Mouse (Mus musculus): ENCODE measurements around the gene Phgdh.
A peak's percentile ranks its signal among the peaks of the same experiment; 100 is the strongest.

The Phgdh gene

DNA sequence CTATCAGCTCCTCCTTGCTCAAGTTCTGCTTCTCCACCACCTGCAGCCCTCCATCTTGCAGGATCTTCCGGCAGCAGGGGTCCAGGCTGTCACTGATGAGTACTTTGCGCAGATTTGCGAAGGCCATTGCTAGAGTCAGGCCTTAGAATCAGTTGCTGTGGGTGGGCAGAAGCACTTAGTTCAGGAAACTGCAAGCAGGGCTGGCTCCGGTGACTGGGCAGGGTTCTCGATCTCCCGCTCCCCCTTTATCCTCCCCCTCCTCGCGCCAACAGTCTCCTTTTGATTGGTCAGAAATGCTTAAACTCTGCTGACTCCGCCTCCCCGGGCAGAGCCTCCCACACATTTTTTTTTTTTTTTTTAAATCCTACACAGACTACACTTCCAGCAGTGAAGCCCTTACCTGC, at the start of gene Phgdh:
Phgdh (minus strand) TSS at position 285 of the 404 bp plus-strand sequence.
- DNase-seq (ENCODE audit: low spot score), result peak; percentile 74

DNA sequence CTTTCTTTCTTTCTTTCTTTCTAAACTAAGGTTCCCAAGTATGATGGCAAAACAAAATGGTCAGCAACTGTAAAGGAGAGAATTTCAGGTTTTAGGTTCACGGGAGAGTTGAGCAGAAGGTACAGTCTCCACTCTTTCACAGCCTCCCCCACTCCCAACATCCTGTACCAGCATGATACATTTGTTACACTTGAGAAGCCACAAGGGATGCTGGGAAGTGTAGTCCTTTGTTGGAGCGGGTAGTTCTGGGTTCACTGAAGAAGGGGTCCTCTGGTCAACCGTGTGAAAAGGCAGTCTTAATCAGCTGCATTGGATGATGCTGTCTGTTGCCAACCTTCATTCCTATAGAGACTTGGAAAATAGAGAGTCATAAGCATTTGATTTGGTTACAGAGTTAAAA, 49.5 kb upstream of the Phgdh start:
- DNase-seq (ENCODE audit: low spot score), result no peak

DNA sequence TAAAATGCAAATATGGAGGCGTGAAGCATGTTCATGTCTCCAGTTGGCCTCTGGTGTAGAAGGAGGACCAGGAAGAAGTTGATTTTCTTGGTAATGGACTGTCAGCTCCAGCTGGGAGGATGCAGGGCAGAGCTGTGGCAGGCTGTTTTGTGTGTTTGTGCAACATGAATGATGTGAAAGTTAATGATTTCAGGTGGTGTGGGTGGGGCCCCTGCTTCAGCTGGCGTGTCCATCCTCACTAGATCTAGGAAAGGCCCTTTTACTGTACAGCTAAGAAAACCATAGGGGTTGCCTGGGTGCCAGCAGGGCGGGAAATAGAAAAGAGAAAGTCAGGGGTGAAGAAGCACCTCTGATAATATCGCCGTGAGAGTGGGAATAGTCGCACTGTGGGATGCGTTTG, 48.0 kb upstream of the Phgdh start:
- DNase-seq (ENCODE audit: low spot score), result no peak

DNA sequence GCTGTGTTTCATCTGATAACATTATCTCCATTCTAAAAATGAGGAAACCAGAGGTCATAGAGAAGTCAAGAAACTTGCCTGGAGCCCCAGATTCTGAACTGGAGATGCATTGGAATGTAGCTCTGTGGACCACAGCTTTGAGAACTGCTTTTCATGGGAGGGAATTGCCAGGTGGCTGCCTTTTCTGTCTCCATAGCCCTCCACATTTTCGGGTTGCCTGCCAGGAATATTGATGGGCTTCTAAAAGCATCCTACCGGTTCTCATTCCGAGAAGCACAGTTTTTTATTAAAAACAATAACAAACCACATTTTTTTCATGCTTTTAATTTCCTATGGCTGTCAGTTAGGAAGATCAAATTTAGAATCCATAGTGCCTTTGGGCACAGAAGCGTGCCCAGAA, 47.3 kb upstream of the Phgdh start:
- no peak for DNase-seq (ENCODE audit: low spot score)

DNA sequence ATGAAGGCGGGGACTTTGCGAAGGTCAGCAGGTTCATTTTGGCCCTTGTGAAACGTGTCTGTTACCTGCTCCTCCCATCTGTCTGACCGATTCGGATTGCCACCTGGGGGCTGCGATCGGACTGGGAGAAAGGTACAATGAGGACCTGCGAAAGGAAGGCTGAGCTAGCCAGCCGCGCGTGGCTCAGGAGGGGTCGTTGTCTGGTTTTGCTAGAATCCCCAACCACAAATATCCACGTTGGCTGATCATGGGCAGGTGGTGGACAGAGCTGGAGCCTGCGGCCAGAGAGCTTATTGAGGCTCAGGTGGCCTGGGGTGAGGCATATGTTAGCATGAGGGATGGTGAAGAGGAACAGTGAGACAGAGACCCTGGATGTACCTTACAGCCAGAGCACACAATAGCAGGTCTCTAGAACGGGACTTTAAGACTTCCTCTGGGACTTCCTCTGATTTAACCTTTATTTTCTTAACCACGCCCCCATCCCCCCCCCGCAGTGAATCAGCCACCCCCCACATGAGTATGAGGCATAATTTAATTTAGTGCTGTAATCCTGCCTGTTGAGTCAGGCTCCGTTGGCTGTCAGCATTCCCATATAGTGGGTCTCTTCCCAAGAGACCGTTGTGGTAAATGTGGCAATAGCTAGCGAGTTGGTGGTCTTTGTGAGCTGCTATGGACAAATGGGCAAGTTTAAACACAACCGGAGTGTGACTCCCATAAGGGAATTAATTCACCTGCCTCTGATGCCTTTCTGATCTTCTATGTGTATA, 43.4 kb upstream of the Phgdh start:
- no peak for DNase-seq (ENCODE audit: low spot score)

DNA sequence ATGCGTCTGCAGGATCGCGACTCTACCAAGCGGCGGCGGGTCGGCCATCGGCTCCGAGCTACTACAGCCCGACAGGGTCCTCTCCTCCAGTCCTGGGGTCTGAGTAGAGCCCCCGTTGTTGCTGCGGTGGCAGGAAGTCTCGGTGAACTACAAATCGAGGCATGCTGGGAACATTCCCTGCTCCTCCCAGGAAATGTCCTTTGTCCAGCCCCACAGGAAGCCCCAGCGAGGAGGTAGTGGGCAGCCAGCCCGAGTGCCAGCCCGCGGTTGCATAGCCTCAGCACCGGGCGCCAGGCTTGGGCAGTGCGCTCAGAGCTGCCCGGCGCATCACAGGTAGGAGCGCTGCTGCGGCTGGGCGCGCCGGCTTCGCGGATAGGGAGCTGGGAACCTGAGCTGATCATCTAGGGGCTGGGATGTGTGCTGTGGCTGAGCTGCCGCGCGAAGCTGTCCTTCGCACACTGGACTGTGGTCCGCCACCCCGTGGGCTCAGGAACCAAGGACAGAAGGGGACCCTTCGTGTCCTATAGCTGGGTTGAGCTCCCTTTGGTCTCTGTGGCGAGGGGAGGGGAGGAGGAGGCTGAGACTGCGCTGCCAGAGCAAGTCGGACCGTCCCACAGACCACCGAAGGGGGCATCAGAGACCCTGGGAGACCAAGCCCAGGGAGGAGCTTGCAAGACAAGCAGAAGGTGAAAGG, 42.6 kb upstream of the Phgdh start, which contains the start of gene Zfp697:
Zfp697 (plus strand) TSS at position 216 of the 694 bp plus-strand sequence.
- peak; percentile 75 for DNase-seq (ENCODE audit: low spot score)

DNA sequence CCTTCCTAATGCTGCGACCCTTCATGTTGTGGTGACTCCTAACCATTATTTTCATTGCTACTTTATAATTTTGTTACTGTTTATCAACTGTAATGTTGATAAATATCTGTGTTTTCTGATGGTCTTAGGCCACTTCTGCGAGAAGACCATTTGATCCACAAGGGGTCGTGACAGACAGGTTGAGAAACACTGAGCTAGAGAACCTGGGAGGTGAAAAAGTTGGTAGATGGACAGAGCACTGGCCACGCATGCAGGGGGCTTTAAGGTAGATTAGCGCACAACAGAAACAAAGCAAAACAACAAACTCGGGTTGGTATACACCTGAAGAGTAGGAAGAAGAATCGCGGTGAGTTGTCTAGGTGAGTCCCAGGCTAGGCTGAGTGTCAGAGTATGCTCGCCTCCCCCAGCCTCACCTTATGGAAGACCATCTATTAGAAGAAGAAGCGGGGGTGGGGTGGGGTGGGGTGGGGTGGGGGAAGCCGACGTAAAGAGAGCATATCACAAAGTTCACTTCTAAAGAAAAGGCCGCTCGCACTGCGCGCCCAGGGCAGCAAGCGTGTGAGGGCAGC, 42.0 kb upstream of the Phgdh start:
- no peak for DNase-seq (ENCODE audit: low spot score)

DNA sequence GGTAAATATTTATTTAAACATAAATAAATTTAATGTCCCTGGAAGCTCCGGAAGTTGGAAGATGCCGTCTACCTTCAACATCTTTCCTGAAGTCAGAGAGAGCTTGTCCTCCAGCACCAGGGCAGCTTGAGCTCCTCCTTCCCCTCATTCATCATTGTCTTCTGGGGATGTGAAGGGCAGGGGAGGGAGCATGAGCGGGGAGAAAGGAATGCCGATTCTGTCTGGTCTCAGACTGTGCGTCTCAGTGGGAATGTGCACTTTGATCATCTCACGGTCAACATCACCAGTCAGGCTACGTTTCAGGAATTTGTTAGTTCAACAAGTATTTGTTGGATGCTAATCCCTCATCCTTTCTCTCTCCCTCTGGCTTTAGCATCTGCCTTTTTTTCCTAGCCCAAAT, 39.4 kb upstream of the Phgdh start:
- DNase-seq (ENCODE audit: low spot score), result no peak

DNA sequence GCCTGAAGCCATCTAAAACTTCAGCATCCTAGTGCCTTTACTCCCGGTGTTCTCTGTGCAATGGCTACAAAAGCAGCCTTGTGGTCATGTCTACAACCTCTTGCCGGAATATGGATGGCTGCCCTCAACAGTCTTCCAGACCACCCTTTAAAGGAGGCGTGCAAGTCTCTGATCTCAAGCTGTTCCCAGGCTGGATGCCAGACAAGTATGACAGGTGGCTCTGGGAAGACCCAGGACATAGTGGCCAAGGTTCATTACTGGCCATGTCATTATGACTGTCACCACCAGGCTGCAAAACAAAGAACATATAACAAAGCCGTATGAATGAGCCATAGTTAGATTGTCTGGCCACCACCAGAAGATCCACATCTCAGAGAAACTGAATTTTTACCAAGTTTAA, 38.5 kb upstream of the Phgdh start:
- DNase-seq (ENCODE audit: low spot score), result no peak

DNA sequence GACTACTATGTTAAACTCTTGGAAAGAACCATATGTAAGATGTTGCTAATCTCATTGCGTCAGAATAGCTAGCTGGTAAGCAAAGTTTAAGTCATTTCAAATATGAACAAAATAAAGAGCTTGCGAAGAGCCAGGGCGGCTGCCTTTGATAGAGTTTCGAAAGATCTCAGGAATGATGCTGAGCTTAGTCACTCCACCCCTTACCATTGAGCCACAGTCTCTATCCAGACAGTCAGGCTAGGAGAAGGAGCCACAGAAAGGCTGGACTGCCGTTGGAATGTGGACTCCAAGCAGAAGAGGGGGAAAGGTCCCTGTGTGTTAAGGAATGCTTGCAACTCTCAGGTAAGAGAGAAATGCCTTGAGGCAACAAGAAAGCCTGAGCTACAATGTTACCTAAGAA, 35.2 kb upstream of the Phgdh start:
- DNase-seq (ENCODE audit: low spot score), result no peak

DNA sequence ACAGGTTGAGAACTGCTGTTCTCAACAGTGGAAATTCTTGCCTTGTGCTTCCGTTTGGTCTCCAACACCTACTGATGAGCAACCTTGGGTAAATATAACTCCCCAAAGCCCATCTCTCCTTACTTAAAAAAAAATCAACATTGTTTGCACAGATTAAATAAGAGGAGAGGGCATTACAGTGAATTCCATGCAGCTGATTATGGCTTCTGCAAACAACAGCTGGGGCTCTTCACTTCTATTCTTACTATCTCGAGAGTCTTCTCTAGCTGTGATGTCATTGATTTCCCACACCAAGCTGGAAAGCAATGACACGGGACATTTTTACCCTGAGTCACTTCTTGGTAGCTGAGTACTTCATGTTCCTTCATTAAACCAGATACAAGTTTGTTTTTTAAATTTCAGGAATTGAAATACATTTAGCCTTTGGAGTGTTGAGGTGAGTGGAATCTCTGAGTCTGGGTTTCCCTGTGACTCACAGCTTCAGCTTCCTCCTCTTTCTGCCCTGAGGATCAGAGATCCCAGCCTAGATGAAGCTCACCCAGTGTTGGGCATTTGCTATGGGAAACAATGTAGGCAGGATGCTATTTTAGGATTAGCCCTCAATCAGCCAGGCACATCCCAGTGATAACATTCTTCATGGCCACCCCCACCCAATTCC, 34.4 kb upstream of the Phgdh start:
- DNase-seq (ENCODE audit: low spot score), result no peak

DNA sequence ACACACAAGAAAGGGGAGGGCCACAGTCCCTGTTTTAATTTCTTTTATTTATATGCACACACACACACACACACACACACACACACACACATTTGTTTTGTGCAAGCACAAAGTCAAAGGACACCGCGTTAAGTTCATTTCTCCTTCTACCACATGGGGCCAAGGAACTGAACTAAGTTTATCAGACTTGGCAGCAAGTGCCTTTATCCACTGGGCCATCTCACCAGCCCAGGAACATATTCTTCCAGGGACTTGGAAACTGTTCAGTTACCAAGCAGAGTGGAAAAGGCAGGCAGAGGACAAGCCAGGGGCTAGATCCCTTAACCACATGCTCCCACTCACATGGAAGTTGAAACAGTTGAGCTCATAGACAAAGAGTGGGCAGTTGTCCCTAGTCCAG, 29.0 kb upstream of the Phgdh start:
- no peak for DNase-seq (ENCODE audit: low spot score)

DNA sequence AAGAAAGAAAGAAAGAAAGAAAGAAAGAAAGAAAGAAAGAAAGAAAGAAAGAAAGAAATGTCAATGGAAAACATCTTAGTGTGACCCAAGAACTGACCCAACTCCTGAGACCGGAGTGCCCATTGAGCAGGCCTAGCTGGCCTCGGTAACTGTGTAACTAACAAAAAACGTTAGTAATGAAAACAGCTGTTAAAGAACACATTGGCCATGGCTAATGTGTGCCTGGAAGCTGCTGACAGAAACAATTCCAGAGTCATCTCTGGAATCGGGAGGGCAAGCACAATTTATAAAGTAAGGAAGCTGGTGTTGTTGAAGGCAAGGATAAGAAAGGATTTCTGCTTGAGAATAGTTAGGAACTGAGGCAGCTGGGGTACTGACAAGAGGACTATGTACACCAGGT, 28.5 kb upstream of the Phgdh start:
- DNase-seq (ENCODE audit: low spot score), result no peak

DNA sequence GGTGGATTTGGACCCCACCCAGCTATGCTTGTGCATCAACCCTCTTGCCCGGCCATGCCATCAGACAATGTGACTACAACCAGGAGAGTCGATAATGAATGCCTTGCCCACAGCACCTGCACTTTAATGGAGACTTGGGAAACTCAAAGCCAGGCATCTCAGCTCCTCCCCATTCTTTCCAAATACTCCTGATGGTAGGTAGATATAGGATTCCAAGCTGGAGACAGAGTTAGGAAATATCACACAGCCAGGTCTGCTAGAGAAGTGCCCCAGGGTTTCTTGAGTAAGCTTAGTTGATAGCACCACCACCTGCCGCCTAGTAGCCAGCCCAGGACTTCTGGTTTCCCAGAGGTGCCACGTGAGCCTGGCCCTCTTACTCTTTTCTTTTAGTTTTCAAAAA, 27.0 kb upstream of the Phgdh start:
- DNase-seq (ENCODE audit: low spot score), result no peak

DNA sequence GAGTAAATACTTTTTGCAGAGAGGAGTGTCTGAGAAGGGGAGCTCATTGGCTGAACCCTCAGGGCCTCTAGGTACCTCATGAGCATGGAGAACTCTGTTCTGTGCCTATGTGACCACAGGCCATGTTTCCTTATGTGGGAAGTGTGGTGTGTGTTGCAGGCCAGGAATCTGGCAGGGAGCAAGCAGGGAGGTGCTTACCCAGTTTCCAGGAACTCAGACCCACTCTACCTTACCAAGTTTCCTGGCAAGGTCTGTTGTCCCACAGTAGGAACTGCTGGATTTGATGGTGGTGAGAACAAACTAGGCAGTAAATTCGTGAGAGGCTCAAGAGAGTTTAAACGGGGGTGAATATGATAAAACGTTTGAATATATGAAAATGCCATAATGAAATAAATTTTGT, 26.3 kb upstream of the Phgdh start:
- DNase-seq (ENCODE audit: low spot score), result no peak

DNA sequence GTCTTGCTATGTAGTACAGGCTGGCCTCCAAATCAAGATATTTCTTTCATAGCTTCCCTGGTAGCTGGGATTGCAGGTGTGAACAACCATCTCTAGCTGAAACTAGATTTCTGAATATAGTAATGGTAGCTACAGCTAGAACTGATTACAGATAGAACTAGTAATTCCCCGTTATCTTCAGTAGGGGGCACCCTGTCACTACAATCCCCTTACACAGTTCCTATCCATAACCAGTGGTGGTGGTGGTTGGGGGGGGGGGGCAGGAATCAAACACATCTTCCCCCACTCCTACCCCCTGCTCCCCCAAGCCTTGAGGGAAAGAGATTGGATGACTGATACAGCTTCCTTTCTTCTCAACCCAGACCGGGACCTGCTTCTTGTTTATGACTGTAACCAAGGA, 23.0 kb upstream of the Phgdh start:
- no peak for DNase-seq (ENCODE audit: low spot score)

DNA sequence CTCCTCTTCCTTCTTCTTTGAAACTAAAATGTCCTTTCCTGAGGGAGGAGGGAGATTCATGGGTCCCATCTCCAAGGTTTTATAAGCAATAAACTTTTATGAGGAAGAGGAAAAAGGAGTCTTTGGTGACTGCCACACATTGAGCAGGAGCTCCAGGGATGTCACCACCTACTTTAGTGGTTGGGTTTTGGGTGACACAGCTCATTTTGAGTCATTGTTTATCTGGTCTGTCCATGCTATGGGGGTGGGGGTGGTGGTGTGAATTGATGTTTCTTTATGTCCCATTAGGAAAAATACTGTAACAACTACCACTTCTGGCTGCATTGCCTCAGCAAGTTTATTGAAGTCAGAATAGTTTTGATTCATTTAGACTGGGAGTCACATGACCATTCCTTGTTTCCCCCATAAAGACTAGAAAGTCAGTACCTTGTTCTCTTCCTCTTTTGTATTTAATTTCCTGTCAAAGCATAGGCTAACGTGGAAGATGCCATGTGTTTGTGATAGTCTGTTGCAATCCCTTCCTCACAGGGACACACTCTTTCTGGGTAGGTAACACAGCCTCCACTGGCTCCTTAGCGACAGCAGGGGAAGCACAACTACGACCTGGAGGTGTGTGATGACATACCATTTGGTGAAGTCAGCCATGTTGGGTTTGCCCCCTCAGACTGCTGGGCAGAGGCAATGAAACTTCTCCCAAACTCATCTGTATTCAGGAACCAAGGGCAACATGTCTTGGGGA, 17.0 kb upstream of the Phgdh start:
- no peak for DNase-seq (ENCODE audit: low spot score)

DNA sequence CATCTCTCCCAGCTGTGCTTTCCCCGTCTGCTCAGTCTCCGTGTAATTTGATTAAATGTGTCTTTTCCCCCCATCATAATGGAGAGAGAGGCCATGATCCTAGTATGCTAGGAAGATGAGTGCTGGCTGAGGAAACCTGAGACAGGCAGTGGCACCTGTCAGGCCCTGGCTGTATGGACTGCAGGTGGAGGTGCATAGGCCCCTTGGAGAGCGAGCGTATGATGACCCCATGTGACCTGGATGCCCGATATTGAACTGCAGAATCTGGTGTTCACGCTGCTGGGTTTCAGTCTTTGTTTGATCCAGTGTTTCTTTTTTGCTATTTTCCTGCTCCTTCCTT, 16.2 kb upstream of the Phgdh start:
- no peak for DNase-seq (ENCODE audit: low spot score)

DNA sequence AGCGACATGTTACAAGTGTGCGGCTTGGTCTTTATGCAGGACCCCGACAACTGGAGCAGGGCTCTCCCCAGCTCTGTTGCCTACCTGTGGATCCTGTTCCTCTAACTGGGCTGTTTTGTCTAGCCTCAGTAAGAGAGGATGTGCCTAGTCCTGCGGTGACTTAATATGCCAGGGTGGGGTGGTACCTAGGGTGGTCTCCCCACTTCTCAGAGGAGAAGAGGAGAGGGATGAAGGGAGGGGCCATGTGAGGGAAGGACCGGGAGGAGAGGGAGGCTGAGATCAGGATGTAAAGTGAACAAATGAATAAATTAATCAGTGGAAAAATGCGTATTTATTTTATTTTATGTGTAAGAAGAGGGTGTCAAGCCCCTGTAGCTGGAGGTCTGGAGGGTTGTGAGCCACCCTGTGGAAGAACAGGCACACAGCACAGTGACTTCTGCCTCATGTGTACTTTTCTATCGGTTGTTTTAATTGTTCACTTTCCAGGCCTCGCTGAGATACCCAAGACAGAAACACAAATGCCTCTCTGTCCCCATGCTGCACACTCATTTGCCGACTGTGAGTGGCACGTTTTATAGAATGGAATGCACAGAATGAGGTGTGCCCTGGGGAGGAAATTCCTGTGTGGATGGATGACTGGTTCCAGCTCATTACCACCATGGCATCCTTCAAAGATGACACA, 15.7 kb upstream of the Phgdh start:
- no peak for DNase-seq (ENCODE audit: low spot score)

DNA sequence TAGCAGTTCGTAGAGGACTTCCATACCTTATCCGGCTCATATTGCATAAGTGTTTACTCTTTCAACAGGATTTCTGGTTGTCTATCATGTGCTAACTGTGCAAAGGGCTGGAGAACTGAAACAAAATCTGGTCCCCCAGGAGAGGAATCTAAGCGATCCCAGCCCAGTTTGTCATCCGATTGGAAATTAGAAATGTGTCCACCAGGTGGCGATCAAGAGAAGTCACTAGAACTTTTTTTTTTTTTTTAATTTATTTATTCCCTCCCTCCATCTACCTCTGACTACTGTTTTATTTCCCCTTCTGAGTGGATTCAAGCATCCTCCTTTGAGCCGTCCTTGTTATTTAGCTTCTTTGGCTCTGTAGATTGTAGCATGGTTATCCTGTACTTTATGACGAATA, 14.1 kb upstream of the Phgdh start:
- peak; percentile 80 for DNase-seq (ENCODE audit: low spot score)

DNA sequence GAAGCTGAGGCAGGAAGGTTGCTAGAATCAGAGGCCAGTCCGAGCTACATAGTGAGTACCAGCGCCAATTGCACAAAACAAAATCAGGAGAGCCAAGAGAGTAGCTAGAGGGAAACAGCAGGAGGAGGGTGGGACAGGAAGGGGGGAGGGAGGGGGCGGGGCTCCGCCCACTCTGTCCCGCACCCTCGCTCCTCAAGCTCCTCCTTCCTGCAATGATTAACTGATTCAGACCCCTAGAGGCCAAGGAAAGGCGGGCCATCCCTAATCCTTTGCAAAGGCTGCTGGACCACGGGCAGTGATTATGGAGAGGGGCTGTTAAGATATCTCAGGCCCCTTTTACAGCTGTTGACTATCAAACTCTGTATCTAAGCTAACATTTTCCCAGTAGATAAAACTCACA, 8.9 kb upstream of the Phgdh start:
- no peak for DNase-seq (ENCODE audit: low spot score)

DNA sequence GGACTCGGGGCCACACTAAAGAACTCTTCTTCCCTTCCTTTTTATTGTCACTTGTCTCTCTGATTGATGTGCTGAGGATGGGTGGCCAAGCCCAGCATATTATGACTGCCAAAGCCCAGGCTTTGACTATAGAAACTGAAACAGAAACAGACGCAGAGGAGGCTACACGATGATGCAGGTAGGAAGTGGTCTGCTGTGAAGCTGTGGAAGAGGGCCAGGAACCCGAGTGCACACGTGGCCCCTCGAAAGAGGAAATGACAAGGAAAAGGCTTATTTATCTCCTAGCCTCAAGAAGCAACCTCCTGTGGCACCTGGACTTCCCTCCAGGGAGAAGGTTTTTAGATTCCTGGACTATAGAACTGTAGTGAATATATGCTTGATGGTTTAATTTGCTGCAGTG, 8.3 kb upstream of the Phgdh start:
- no peak for DNase-seq (ENCODE audit: low spot score)
